Mouse (Mus musculus) embryonic stem cell, embryonic (primary cell): ENCODE measurements around the gene Nme1.

ENCODE experiments used
- CTCF ChIA-PET, 4 experiments: fragments of 300-600 bp in 2 of 4; fragments of 350-600 bp in 2 of 4; sonication (Branson Sonifier 250); formaldehyde crosslinking; loops; one replicate each; lab custom pipeline; 2022; ENCODE audit warnings: inconsistent platforms in 2 of 4; lab: Charles Lee
- POLR2A ChIA-PET, 4 experiments: fragments of 300-600 bp in 2 of 4; fragments of 350-600 bp in 2 of 4; sonication (Branson Sonifier 250); formaldehyde crosslinking; loops; one replicate each; lab custom pipeline; 2022; ENCODE audit warnings: antibody characterized with exemption in 4 of 4, inconsistent platforms in 1 of 4; lab: Charles Lee

Gene Nme1

GRCm38 (mm10) chr11:93968005-93968847 is at the start of gene Nme1, which contains the start of gene Gm20390:
Gene Nme1, minus strand, starts transcription at chr11:93968521.
Gene Gm20390, minus strand, starts transcription at chr11:93968293.
- POLR2A ChIA-PET: interaction anchor here (0.5 to 13.5 kb wide), 53 partner anchors 8 to 793 kb away, joined by 3 to 166 read pairs (median 4); partner anchors contain the start of genes Nme2 (in 4 of the 4), Tob1 (in 3 of the 4), Spag9 (in 2 of the 4) and Ankrd40 (in 1 of the 4)

DNA sequence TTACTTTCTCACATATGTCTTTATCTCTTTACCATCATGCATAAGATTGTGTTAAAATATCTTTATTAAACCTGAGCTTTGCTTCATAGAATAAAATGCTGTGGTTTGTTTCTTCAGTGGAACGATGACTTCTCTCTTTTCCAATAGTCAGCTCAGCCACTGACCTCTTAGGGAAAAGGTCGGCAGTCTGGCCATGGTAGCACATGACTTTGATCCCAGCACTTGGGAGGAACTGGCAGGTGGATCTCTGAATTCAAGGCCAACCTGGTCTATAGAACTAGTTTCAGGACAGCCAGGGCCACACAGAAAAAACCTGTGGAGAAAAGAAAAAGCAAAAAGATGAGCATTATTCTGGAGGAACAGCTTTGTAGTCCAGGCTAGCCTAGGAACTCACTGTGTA is 35.0 kb upstream of the Nme1 start:
- POLR2A ChIA-PET: interaction anchor here in 2 of 4 experiments (0.6 to 0.9 kb wide), 3 partner anchors 15 to 211 kb away, joined by 3 read pairs; no protein-coding TSS in a partner anchor
- CTCF ChIA-PET: no interaction called here

More at GRCm38 (mm10) chr11:93968005-93968847, at the start of gene Nme1, which contains the start of gene Gm20390:
- CTCF ChIA-PET: interaction anchor here (0.6 to 1.9 kb wide), 29 partner anchors 8 to 1570 kb away, joined by 3 to 9 read pairs (median 3); partner anchors contain the start of genes Mycbpap (in 1 of the 4) and Nme2 (in 1 of the 4)

- ChIA-PET POLR2A (interaction anchor here in 2 of 4 experiments (0.6 to 1.2 kb wide), 3 partner anchors 27 to 212 kb away, joined by 3 read pairs; partner anchors contain the start of gene Nme1 (in 1 of the 2)), CTCF (interaction anchor here in 1 of 4 experiments (1.2 kb wide), 1 partner anchor 20 kb away, joined by 3 read pairs; no protein-coding TSS in a partner anchor)
Observed at GRCm38 (mm10) chr11:93999276-93999675, 31.0 kb upstream of the Nme1 start.

DNA sequence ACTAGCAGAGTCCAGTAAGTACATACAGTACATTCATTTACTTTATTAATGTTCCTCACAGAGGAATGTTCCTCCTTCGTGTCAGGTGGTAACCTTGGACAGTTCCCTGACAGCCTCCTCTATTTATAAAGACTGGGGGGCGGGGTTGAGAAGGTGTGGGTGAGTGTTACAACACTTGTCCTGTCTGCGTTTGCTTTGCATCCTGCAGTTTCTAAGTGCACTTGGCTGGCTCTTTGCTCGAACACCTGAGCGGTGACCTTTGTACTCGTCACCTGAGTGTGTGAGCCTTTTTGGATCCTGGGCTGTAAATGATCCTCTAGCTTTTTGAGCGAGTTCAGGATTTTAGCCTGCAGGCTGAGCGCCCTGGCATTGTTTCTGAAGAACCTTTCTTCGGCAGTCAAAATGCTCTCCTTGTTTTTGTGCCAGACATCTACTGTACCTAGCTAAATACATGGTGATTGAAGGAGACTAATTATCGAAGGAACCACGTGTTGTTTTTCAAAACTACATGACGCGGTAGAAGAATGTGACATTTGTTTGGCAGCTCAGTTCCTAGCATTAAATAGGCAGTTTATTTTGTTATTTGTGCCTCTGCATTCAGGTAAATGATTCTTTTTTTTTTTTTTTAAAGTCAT is 28.9 kb upstream of the Nme1 start:
- CTCF ChIA-PET: no interaction called here
- POLR2A ChIA-PET: interaction anchor here in 1 of 4 experiments (1.2 kb wide), 1 partner anchor 10 kb away, joined by 4 read pairs; no protein-coding TSS in a partner anchor

- ChIA-PET CTCF (interaction anchor here in 1 of 4 experiments (1.0 kb wide), 1 partner anchor 12 kb away, joined by 3 read pairs; no protein-coding TSS in a partner anchor), POLR2A (interaction anchor here in 3 of 4 experiments (0.6 to 4.1 kb wide), 17 partner anchors 8 to 476 kb away, joined by 3 to 34 read pairs (median 4); partner anchors contain the start of genes Gm20390 (in 2 of the 3), Nme1 (in 2 of the 3), Tob1 (in 2 of the 3) and Ankrd40 (in 1 of the 3))
Observed at GRCm38 (mm10) chr11:93996306-93997140, 28.2 kb upstream of the Nme1 start.

DNA sequence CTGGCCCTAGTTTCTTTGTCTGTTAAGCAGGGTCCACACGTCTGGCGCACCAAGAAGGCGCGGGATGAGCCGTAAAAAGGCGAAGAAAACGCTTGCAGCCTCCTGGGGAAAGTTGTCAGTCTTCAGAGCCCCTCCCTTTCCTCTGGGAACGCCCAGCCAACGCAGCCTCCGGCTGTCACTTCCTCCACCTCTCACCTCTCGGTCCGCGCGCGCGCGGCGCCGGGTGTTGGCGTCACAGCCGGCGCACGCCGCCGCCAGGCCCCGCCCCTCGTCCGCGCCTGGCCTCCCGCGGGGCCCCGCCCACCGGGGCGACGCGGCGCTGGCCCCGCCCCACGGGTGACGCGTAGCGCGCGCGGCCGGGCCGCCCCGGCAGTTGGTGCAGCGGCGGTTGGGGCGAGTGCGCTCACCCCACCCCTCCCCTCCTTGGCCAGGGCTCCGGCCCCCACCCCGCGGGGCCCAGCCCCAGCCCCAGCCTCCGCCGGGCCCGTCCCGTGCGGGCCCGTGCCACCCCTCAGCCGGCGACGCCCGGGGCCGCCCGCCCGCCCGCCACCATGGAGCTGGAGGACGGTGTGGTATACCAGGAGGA is 27.5 kb upstream of the Nme1 start, which contains the start of gene Spag9:
Spag9 (plus strand) TSS at position 372 of the 586 bp plus-strand sequence.
- CTCF ChIA-PET: interaction anchor here in 1 of 4 experiments (1.0 kb wide), 1 partner anchor 13 kb away, joined by 3 read pairs; no protein-coding TSS in a partner anchor
- POLR2A ChIA-PET: interaction anchor here in 3 of 4 experiments (0.6 to 4.1 kb wide), 17 partner anchors 9 to 477 kb away, joined by 3 to 34 read pairs (median 4); partner anchors contain the start of genes Gm20390 (in 2 of the 3), Nme1 (in 2 of the 3), Tob1 (in 2 of the 3) and Ankrd40 (in 1 of the 3)

DNA sequence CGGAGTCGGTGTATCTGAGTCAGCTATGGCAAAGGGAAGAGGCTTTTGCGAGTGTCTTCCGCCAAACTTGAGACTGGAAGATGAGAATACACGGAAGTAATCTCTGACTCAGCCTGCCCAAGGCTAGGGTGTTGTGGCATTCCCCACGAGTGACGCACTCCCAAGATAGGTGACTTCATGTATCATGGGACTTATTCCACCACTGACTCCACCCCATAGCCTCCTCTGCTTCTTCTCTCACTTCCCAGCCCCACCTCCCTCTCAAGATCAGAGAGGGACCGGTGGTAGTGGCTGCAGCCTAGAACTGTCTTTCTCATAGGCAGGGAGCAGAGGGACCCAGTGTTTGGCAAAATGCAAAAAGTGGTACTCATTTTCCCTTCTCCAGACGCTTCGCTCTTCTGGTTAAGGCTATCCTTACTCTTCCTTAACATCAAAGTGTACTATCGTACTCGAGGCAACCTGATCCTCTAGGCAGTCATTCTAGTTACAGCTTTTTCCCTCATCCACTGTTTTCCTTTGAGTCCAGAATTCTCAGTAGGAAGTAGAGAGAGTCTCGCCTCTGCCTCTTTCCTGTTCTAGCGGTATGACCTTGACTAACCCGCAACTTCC is 26.9 kb upstream of the Nme1 start:
- ChIA-PET CTCF (interaction anchor here in 1 of 4 experiments (1.4 kb wide), 1 partner anchor 27 kb away, joined by 6 read pairs; the partner anchor contains the start of genes Gm20390 and Nme1), POLR2A (interaction anchor here in 3 of 4 experiments (0.5 to 4.1 kb wide), 18 partner anchors 9 to 589 kb away, joined by 3 to 34 read pairs (median 4); partner anchors contain the start of genes Gm20390 (in 3 of the 3), Nme1 (in 3 of the 3), Nme2 (in 1 of the 3) and Tob1 (in 1 of the 3))

DNA sequence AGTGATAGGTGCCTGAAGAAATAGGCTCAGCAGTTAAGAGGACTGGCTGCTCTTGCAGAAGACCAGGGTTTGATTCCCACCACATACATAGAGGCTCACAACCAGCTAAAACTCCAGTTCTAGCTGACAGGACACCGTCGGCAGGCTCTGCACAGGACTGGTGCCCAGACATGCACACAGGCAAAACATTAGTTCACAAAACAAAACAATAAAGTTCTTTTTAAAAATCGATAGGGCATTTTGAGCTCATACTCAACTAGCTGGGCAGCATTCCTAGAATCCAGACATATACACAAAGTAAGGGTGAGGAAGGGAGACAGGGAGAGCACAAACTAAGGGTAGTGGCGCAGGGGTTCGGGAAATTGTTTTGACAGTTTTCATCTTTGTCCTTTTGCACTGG is 26.2 kb upstream of the Nme1 start:
- CTCF ChIA-PET: interaction anchor here in 1 of 4 experiments (1.4 kb wide), 1 partner anchor 26 kb away, joined by 6 read pairs; the partner anchor contains the start of genes Gm20390 and Nme1
- POLR2A ChIA-PET: interaction anchor here in 3 of 4 experiments (0.7 to 4.1 kb wide), 16 partner anchors 9 to 219 kb away, joined by 3 to 34 read pairs (median 4); partner anchors contain the start of genes Gm20390 (in 3 of the 3), Nme1 (in 3 of the 3), Nme2 (in 1 of the 3) and Tob1 (in 1 of the 3)

DNA sequence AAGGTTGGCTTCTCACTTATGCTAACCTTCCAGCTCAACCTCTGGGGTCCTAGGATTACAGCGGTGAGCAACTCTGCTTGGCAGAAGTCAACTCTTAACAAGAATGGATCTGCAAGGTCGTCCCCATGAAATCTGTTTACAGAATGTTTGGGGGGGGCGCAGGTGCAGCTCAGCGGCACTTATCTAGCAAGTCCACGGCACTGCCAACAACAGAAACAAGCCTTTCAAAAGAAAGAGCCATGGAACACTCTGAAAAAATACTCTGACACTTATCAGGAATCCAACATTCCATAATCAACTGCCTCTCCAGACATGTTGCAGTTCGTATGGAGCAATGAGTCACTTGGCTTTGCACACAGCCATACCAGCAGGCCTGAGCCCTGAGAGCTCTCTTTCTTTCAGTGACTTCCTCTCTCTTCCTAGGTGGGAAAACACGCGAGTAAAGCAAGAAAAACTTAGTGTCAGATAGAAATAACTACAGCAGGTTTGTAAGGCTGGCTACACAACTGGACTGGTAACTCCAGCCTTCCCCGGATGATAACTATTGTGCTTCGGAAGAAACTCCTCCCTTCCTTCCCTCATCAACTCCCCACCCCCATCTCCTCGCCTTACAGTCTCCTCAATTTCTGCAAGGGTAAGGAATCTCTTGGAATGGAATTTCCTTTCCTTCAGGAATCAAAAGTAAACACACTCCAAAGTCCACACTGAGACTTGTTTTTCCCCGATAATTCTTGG is 20.2 kb upstream of the Nme1 start:
- ChIA-PET POLR2A (interaction anchor here in 2 of 4 experiments (0.6 to 5.2 kb wide), 11 partner anchors 9 to 223 kb away, joined by 3 to 31 read pairs (median 5); partner anchors contain the start of genes Gm20390 (in 2 of the 2), Nme1 (in 2 of the 2), Nme2 (in 1 of the 2) and Tob1 (in 1 of the 2)), CTCF (interaction anchor here in 1 of 4 experiments (0.6 kb wide), 2 partner anchors 27 to 277 kb away, joined by 3 read pairs; no protein-coding TSS in a partner anchor)

- CTCF ChIA-PET: interaction anchor here in 2 of 4 experiments (0.6 to 0.7 kb wide), 3 partner anchors 19 to 277 kb away, joined by 3 read pairs; partner anchors contain the start of gene Nme1 (in 1 of the 2)
- POLR2A ChIA-PET: interaction anchor here in 2 of 4 experiments (0.5 to 5.2 kb wide), 13 partner anchors 10 to 540 kb away, joined by 3 to 31 read pairs (median 5); partner anchors contain the start of genes Gm20390 (in 2 of the 2), Nme1 (in 2 of the 2), Nme2 (in 1 of the 2) and Tob1 (in 1 of the 2)
Observed at GRCm38 (mm10) chr11:93987625-93988327, 19.5 kb upstream of the Nme1 start.

DNA sequence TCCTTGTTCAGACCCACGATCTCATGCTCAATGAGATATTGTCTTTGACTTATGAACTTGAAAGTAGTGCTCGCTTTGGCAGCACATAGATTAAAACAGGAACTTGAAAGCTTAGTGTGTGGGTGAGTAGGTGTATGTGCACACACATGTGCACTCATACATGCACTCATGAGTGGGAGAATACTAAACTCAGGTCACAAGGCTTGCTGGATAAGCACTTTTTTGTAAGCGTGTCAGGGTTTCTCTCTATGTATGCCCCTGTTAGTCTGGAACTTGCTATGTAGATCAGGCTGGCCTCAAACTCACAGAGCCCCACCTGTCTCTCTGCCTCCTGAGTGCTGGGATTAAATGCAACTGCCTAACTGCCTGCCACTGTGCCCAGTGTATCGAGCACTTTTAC is 18.7 kb upstream of the Nme1 start:
- ChIA-PET CTCF (interaction anchor here in 3 of 4 experiments (0.6 to 1.2 kb wide), 3 partner anchors 18 to 366 kb away, joined by 3 to 4 read pairs (median 3); partner anchors contain the start of gene Nme1 (in 1 of the 3)), POLR2A (interaction anchor here in 3 of 4 experiments (0.5 to 5.2 kb wide), 16 partner anchors 8 to 540 kb away, joined by 3 to 31 read pairs (median 5); partner anchors contain the start of genes Gm20390 (in 2 of the 3), Nme1 (in 2 of the 3), Spag9 (in 1 of the 3) and Tob1 (in 1 of the 3))

- POLR2A ChIA-PET: interaction anchor here in 3 of 4 experiments (0.5 to 5.2 kb wide), 12 partner anchors 9 to 363 kb away, joined by 3 to 31 read pairs (median 6); partner anchors contain the start of genes Gm20390 (in 2 of the 3), Nme1 (in 2 of the 3) and Spag9 (in 1 of the 3)
Observed at GRCm38 (mm10) chr11:93986298-93986697, 18.0 kb upstream of the Nme1 start.

DNA sequence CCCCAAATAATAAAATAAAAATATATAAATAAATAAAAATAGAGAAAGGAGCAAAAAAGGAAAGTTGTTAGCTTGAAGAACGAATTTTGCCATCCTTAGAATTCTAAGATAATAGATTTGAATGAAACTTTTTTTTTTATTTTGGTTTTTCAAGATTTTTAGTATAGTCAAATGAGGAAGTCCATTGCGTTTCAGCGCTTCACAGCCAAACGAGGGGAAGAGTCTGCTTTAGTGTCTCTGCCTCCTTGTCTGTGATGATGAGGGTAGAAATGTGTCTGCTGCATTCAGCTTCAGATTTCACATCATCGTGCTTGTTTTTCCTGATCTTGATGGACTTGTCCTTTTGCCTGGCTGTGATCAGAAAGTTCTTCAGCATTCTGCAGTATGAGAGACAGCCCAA is 16.9 kb upstream of the Nme1 start:
- ChIA-PET POLR2A (interaction anchor here in 3 of 4 experiments (0.6 to 5.2 kb wide), 8 partner anchors 10 to 260 kb away, joined by 3 to 31 read pairs (median 4); partner anchors contain the start of genes Gm20390 (in 1 of the 3), Nme1 (in 1 of the 3) and Spag9 (in 1 of the 3)), CTCF (interaction anchor here in 1 of 4 experiments (0.6 kb wide), 1 partner anchor 23 kb away, joined by 3 read pairs; no protein-coding TSS in a partner anchor)

More at GRCm38 (mm10) chr11:93986298-93986697, 18.0 kb upstream of the Nme1 start:
- CTCF ChIA-PET: interaction anchor here in 3 of 4 experiments (0.6 to 1.2 kb wide), 3 partner anchors 17 to 367 kb away, joined by 3 to 4 read pairs (median 3); no protein-coding TSS in a partner anchor
